Mouse (Mus musculus) gastrocnemius, adult 8-10 months (tissue): Measurements from ENCODE around the gene Ly86. TPM values are rescaled to one million over a fixed set of nuclear protein-coding genes. Genes with fewer than 3 reads are reported as not detected.

Source experiments
- DNase-seq, 2 experiments: peaks; one replicate each; pipeline ENCODE4 v3.0.0; 2022; ENCODE audit warnings: low spot score in 2 of 2
- total RNA-seq, 4 experiments: library from RNA; stranded (reverse); gene quantifications; 2 replicates each; pipeline ENCODE4 v1.2.4; 2022

The Ly86 gene
- total RNA-seq, 4 experiments from 2014 or later, result 0.19 to 0.54 TPM; not detected in 2

DNA sequence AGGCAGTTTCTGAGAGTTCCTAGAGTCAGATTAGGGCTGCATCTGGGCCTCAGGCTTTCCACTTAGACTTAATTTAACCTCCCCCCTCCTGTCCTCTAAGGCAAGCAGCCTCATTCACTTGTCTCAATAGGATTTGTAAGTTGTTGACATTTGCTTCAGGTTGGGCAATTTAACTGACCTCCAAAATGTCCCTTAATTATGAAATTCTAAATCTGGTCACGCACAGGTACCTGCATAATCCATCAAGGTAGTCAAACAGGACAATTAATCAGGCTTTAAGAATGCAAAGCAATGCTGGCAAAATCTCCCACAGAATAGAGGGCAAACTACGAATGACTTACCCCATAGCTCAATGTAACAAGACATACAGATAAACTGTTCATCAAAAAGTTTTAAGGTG lies 8.0 kb downstream of the Ly86 start:
- DNase-seq, result no peak

DNA sequence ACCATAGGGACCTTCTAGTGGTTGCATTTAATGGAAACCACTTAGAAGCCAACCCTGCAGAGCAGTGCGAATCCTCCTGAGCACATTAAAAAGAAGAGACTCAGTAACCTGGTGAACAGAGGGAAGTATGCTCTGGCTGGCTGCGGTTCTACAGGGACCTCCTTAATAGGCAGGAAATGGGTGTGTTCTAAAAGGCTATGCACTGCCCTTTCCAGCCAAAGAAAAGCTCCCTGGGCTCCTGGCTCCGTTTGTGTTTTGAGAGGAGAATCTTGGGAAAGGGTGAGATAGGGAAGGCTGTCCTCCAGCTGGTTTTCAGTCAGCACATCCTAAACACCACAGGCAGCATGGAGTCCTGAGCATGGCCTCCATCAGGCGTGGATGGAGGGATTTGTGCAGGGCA lies 8.9 kb downstream of the Ly86 start:
- DNase-seq, result no peak

DNA sequence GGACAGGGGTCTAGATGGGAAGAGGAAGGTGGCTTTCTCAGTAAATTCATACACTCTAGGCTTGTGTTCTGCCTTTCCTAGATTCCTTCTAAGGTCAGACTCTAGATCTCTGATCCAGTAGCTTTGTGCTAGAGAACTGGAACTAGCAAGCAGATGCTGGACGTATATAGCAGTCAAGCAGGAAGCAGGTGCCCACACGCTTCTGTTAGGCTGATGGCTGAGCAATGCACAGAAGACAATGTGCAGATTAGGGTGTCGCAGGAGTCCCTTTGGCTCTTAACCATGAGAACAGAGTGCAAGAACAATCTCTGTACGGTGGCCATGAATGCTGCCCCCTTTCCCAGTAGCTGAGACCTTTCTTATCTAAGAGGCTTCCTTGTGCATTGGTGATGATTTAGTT lies 9.4 kb downstream of the Ly86 start:
- DNase-seq, result no peak

DNA sequence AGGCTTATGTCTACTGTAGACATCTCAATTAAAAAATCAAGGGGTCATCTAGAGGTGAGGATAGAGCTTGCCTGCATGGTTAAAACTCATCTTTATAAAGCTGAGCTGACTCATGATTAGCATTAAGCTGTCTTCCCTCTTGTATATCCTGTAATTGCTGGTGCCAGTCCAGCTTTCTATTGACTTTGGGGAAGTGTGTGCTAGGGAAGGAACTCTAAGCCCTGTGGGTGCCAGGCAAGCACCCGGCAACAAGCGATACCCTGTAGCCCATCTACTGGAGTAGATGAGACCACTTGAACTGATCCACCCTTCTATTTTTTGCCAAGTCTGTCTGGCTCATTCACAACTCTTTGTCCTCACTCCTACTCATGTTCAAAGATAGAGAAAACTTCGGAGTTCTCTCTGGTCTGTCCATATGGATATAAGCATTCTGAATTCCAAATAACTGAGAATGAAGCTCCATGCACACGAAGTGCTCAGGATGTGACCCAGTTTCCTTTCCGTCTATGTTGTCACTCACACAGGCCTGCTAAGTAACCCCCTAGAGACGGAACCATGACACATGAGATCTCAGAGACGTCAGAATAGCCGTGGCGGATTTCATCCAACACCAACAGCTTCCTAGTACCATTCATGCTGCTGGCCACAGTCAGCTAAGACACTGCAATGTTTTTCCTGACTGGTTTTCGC lies 10.8 kb downstream of the Ly86 start:
- no peak for DNase-seq

DNA sequence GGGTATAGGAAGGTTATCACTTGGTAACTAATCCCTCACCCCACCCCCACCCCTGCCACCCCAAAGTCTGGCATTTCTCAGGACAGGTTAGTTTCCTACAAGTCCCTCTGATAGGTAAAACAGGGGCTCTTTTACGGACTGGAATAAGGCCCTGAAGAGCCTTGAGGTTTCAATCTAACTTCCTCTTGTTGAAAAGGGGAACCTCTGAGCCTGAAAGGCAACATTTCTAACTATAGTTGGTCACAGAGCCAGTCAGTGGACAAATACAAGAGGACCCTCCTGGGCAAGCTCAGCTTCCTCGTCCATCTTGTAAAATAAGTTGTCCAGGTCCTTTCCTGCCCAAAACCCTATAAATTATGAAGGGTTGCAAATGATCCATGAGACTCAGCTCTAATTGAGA lies 11.5 kb downstream of the Ly86 start:
- DNase-seq, result no peak

DNA sequence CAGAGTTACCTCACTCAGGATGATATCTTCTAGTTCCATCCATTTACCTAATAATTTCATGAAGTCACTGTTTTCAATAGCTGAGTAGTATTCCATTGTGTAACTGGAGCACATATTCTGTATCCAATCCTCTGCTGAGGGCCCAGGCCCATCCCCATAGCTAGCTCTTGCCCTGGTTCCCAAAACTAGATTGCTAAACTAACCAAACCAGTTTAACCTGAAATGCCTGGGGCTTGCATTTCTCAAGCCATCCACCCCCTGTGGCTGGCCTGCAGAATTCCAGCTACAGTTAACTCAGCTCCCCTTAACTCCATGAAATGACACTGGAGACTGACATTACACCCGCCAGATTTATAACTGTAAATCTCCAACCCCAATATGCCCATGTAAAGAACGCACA lies 13.1 kb downstream of the Ly86 start:
- no peak for DNase-seq

DNA sequence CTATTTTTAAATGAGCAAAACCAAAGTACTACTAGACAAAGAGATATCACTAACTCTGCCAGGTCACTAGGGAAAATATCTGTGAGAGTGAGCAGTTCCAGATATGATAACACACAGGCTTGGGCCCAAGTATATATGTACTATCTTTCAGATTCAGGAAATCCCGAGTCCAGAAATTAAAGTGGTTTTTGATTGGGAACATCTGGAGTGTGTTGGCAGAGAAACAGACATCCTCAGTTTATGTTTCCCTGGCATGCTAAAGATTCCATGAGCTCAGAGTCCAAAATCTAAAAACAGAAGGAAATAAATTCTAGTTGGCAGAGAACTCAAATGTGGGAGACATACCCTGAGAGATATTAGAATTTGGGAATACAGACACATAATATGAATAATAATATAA lies 16.2 kb downstream of the Ly86 start:
- DNase-seq, result no peak

DNA sequence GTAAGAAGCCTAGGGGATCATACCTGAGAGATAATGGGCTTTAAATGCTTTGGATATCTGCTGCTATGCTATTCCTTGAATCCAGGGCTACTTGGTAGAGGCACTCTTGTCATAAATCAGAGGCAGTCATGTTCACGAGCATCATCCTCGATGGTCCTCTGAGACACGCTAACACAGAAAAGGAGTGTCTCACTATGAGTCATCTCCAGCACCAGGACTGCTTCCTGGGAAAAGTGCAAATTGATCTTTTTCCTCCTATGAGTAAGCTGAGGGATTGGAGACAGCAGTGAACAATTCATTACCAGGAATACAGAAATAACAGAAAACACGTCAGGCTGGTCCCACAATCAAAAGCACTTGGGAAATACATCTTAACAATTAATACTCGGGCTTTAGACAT lies 19.3 kb downstream of the Ly86 start:
- DNase-seq, result no peak

DNA sequence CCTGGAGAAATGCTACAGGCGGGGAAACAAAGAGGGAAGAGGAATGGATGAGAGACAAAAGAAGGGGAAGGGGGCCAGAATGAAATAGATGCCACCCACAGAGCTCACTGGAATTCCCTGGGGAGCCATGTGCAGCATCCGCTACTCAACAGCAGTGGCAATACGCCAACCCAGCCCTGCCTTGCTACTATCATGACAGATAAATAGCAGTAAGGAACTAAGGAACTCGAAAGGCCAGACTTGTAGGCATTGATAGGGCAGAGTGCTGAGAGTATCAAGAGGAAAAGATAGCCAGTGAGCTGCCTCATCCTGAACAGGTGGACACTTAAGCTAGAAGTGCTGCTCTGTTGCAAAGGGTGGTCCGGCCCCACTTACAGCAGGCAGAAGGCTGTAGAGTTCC lies 31.4 kb downstream of the Ly86 start:
- DNase-seq, result no peak

DNA sequence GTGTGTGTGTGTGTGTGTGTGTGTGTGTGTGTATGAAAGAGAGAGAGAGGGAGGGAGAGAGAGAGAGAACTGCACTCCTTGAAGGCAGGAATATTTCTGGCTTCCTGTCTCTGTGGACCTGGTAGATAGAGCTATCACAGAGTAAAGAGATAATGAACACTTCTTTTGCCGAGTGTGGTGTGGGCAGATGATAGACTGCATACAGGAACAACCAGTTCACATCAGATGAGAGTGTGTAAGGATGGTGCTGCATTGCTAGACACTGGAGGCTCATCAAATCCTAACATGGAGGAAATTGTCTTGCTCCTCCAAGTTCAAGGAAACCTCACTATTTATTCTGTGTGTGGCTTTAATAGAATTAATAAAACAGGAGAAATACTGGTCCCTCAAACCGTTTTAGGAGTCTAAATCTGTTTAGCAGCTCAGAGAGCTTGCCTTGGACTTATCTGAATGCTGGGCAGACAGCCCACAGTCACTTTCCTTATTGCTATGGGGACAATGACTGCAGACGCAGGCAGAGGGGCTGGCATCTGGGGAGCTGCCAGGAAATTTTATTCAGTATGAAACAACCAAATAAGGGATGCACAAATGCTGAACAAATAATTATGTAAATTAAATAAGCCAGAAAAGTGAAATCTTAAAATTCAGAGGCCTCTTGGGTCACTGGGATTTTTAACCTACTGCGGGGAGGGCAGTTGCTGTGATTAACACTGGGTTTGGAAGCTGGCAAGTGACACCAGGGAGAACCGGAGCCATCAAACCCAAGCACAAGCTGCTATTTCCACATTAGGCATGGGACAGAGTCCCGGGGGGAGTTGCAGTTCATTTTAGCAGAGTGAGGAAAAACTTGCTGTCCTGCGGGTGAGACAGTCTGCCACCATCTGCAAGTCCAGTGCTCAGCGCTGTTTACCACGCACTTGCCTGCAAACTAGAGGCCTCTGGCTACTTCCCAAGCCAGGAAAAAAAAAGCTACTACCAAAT lies 43.5 kb downstream of the Ly86 start:
- no peak for DNase-seq

DNA sequence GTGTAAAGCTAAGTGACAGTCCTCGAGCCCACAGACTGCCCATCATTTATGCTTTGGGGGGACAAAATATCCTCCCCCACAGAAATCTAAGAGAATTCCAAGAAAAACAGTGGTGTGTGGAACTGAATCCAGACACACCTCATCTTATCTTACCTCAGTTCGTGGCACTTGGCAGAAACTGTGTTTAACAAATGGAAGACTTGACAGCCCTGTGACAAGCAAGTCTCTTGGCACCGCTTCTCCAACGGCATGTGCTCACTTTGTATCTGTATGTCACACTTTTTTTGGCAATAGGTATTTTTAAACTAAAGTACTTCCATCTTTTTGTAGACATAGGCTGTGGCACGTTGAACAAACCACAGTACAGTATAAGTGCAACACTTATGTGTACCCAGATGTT lies 44.3 kb downstream of the Ly86 start:
- no peak for DNase-seq

DNA sequence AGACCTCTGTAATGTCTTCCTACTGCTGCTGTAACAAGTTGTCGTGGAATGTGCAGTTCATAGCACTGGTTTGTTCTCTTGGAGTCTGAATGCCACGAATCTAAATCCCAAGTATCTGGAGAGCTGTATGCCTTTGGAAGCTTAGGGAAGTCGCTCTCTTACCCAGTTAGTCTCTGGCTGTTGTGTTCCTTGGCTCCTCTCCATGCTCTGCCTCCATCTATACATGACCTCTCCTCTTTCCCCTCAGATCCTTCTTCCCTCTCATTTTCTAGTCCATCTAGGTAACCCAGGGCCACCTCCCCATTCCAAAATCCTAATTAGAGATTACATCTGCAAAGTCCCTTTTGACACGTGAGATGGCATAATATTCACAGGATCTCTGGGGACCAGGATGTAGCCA lies 53.8 kb downstream of the Ly86 start:
- no peak for DNase-seq

DNA sequence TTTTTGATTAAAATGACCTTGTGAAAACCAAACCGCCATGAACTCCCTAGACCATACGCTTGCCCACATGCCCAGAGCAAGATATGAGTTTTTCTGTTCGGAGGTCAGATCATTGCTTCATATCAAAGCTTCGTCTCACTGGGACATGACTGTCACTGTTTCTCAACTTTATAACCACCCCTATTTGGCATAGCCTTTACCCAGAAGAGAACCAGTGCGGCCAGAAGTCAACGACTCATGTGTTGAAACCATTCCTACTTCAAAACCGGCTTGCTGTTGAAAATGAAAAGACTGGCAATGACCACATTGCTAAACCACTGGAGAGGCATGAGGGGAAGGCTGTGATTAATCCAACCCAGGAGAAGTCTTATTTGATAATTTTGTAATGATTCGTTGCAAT lies 54.3 kb downstream of the Ly86 start:
- no peak for DNase-seq

DNA sequence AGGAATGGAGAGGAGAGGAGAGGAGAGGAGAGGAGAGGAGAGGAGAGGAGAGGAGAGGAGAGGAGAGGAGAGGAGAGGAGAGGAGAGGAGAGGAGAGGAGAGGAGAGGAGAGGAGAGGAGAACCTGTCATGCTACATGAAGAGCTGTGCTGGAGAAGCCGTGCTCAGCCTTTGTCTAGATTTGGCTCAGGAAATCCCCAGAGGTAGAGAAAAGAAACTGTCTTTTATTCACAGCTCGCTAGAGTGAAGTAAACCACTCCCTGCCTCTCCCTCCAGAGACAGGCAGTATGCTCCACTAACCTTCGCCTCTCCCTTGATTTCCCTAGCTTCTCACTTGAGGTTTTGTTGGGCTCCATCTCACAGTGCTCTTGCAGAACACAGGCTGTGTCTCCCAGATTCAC lies 57.4 kb downstream of the Ly86 start:
- DNase-seq, result no peak

DNA sequence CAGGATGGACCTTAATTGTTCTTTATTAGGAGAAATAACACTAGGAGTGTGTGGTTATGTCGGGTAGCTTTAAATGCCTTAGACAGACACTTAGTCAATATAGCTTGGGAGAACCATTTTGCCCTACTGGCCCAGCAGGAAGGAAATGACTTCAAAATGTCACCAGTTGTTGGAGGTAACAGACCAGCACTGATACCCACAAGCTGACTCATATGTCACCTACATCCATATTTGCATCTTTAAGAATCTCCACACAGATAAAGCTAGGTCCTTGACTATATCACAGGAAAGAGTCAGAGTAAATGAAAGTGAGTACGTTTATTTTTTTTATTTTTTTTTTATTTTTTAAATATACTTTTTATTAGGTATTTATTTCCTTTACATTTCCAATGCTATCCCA lies 58.7 kb downstream of the Ly86 start:
- no peak for DNase-seq

DNA sequence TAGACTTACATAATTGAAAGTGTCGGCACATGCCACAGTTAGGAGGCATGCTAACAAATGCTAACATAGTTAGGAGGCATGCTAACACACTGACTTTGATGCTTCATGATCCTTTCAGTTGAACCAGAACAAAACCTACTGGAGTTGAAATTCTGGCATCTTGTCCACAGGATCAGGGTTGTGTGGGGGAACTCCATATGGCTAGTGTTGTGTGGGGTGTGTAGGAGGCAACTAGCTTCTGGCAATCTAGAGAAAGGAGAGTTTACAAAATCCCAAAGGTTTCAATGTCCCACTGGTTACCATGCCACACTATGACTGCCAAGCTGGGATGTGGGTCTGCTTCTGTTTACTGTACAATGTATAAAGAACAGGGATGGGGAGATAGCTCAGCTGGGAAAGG lies 70.7 kb downstream of the Ly86 start:
- no peak for DNase-seq

DNA sequence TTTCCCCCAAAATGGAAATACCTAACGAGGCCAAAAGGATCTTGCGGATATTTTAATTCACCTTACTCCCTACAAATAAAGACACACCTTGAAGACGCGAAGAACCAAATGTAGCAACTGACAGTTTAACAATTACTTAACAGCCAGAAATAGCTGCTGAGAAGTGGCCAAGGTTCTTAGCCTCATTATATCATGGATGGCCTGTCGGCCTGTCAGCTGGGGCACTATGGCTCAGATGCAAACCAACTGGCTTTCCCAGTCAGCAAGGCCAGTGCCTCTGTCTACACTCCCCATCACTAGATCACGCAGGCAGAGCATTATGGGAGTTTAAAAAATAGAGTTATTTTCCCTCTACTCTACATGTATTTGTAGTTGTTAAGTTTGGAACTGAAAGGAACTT lies 78.4 kb downstream of the Ly86 start:
- no peak for DNase-seq

DNA sequence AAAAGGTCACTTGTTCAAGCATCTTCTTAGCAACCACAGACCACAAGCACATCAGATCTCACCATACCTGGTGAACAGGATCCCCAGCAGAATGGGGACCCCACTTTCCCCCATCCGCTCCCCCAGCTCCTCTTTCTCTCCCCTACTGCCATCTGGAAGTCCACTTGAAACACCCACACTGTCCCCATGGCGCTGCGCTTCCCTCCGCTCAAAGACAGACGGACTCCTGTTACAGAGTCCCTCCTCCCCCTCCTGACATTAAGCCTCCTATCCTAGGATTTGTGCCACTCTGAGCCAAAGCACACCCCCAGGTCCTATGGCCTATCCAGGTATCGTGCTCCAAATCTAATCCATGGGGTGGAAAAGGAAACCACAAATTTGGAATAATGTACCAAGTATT lies 79.9 kb downstream of the Ly86 start:
- no peak for DNase-seq

DNA sequence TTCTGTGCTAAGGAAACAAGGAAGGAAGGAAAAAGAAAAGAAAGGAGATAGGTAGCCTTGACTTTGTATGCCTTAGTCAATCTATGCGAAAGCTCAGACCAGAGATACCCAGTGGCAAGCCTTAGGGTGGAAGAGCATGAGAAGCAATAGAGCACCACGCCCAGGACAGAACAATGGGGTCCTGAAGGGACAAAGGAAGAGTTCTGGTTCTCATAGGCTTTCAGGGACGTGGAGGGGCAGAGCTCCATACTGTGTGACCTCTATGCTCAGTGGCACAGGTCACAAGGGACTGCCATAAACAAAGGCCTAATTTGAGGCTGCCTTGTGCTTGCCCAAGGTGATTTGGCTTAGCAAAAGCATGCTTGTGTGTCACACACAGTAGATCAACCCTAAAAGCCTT lies 80.4 kb downstream of the Ly86 start:
- DNase-seq, result no peak

DNA sequence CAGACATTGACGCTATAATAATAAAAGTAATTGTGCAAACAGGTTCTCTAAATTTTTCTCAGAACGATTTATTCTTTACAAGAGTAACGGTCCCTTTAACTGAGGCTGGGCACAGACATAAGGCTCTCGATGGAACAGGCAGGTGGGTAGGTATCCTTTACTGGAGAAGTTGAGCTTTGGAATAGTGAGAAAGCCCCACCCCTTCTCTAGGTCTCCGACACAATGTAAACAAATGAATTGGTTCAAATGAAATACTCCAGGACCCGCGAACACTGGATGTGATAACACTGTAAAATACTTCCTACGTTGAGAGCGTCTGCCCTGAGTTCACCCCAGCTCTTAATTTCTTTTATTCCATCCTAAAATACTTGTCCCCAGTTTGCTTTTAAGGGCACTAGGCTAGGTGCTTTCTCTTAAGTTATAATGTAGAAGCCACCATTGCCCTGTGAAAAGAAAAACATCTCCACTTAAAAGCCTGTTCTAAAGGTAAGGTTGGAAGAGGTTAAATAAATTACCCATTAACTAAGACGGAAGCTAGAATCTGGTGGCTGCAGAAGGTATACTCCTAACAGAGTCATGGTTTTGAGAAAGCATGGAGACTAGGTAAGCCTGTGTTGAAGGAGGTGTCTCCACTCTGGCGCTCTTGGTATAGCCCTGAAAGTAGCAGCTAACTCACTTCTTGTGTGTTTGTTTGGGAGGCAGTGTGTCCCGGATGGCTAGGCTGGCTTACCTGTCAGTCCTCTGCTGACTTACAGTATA lies 81.7 kb downstream of the Ly86 start:
- no peak for DNase-seq

DNA sequence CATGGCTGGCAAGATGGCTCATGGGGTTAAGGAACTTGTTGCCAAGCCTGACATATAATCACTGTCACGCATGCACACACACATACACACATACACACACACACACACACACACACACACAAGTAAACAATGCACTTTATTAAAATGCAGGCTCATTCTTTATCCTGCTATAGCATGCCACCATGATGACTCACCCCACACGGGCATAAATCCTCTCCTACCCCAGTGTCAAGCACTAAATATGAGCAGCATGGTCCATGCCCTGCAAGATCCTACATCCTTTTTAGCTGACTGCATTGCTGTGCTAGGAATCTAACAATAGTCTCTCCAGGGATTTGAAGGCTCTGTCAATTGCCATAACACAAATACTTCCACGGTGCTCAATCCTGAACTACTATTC lies 83.5 kb downstream of the Ly86 start:
- no peak for DNase-seq

DNA sequence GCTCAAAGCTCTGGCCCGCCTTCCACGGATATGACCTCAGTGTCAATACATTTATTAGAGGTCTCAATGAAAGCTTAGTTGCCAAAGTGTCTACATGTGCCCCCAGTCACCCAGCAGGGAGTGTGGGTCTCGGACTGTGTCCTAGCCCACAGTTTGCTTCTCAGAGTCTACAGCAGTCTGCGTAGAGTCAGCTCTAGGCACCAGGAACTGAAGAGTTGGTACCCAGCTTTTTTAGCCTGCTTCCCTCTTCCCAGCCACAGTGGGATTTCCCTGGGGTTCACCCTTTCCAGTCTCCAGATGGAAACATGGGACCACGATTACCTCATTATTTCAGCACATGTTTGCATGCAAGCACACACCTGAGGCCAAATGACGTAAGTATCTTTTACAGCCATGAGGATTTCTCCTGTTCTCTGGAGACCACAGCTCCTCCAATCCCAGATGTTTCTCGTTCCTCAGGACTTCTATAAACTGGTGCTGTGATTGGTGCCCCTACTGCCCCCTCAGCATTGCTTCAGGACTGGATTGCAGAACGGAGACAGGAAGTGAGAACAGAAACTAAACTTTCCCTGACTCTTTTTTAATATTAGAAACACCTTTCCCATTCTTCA lies 84.8 kb downstream of the Ly86 start:
- no peak for DNase-seq
